Mouse (Mus musculus) forebrain, embryonic 16.5 days (tissue): ENCODE measurements around the gene Lrrc4. TPM values are rescaled to one million over a fixed set of nuclear protein-coding genes. Genes with fewer than 3 reads are reported as not detected.

Experiments
- ATAC-seq: fragments of 200-750 bp; cut with Nextera tagmentation; 2 replicates; pipeline ENCODE4 v1.8.0; 2017; ENCODE audit warnings: mild to moderate bottlenecking, moderate library complexity
- H3K27ac ChIP-seq: fragments of 300-500 bp; sonication (generic); 2 replicates; pipeline ENCODE4 v1.5.1; 2014; ENCODE audit warnings: low read length, control low read depth
- H3K27me3 ChIP-seq: fragments of 300-500 bp; sonication (generic); replicated peaks from 2 replicates; pipeline ENCODE4 v1.6.1; 2014; ENCODE audit warnings: low read length; ENCODE audit not compliant: control insufficient read depth, insufficient read depth
- H3K36me3 ChIP-seq: fragments of 300-500 bp; sonication (generic); 2 replicates; pipeline ENCODE4 v1.6.1; 2014; ENCODE audit not compliant: control insufficient read depth, insufficient read depth
- H3K4me1 ChIP-seq: fragments of 300-500 bp; sonication (generic); replicated peaks from 2 replicates; pipeline ENCODE4 v1.6.1; 2014; ENCODE audit warnings: low read length; ENCODE audit not compliant: control insufficient read depth, insufficient read depth
- H3K4me2 ChIP-seq: fragments of 300-500 bp; sonication (generic); 2 replicates; pipeline ENCODE4 v1.6.1; 2014; ENCODE audit warnings: mild to moderate bottlenecking, low read length, control low read depth
- H3K4me3 ChIP-seq: fragments of 300-500 bp; sonication (generic); replicated peaks from 2 replicates; pipeline ENCODE4 v1.5.1; 2014; ENCODE audit warnings: mild to moderate bottlenecking, low read length, control low read depth
- H3K9ac ChIP-seq: fragments of 300-500 bp; sonication (generic); replicated peaks from 2 replicates; pipeline ENCODE4 v1.6.1; 2014; ENCODE audit warnings: low read depth, low read length, control low read depth
- H3K9me3 ChIP-seq: fragments of 300-500 bp; sonication (generic); 2 replicates; pipeline ENCODE4 v1.6.1; 2016; ENCODE audit warnings: low read length; ENCODE audit not compliant: control insufficient read depth
- WGBS: fragments of 180-500 bp; shearing (Covaris S2); extraction: QIAGEN DNeasy Blood & Tissue Kit; methylation state at CpG from one replicate; pipeline ENCODE4 v1.1.7; 2014; 5-methylcytosine and 5-hydroxymethylcytosine counted together
- polyA plus RNA-seq: library from polyadenylated mRNA; unstranded; fragments of >200 nt; fragmentation: Nextera tagmentation; extraction: Ambion mirVana; gene quantifications from 2 replicates; pipeline ENCODE4 v1.2.1, GENCODE M21; 2015

Gene Lrrc4
- polyA plus RNA-seq, 1 experiment from 2014 or later: 8.4 TPM

GRCm38 (mm10) chr6:28857198-28858180 is 25.9 kb upstream of the Lrrc4 start:
- 80% methylated on average over 2 of the region's 2 CpGs for WGBS
- Histone ChIP-seq H3K36me3 (no peaks in the 10 kb centered on the region), H3K9ac (no peak overlapping the region), H3K27ac (no peak overlapping the region), H3K9me3 (no peaks in the 10 kb centered on the region), H3K4me2 (no peak overlapping the region), H3K4me1 (peaks cover 17% of the 10 kb centered on the region), H3K27me3 (no peaks in the 10 kb centered on the region; the same call in 1 of the 2 replicates), H3K4me3 (no peak overlapping the region)
- ATAC-seq: no peak

GRCm38 (mm10) chr6:28856789-28857188 is 25.2 kb upstream of the Lrrc4 start:
- no peaks in the 10 kb centered on the region for H3K36me3 ChIP-seq
- no peaks in the 10 kb centered on the region for H3K9me3 ChIP-seq
- H3K4me2 ChIP-seq: no peak overlapping the region
- ATAC-seq: no peak
- H3K9ac ChIP-seq: no peak overlapping the region
- peaks cover 20% of the 10 kb centered on the region for H3K4me1 ChIP-seq
- H3K27ac ChIP-seq: no peak overlapping the region
- WGBS: 90% methylated on average over 4 of the region's 4 CpGs
- peaks cover under 1% of the 10 kb centered on the region; the same call in 1 of the 2 replicates for H3K27me3 ChIP-seq
- H3K4me3 ChIP-seq: no peak overlapping the region

- H3K9me3 ChIP-seq: no peaks in the 10 kb centered on the region
- no peak overlapping the region for H3K27ac ChIP-seq
- WGBS: 39% methylated on average over 3 of the region's 3 CpGs
- peaks cover 20% of the 10 kb centered on the region for H3K4me1 ChIP-seq
- no peak overlapping the region for H3K9ac ChIP-seq
- H3K27me3 ChIP-seq: peaks cover 3% of the 10 kb centered on the region; the same call in 1 of the 2 replicates
- H3K36me3 ChIP-seq: no peaks in the 10 kb centered on the region
- no peak for ATAC-seq
- H3K4me2 ChIP-seq: no peak overlapping the region
- no peak overlapping the region for H3K4me3 ChIP-seq
Observed at GRCm38 (mm10) chr6:28855442-28855841, 23.9 kb upstream of the Lrrc4 start.

GRCm38 (mm10) chr6:28854598-28854997 is 23.1 kb upstream of the Lrrc4 start:
- Histone ChIP-seq H3K4me1 (peaks cover 20% of the 10 kb centered on the region), H3K36me3 (no peaks in the 10 kb centered on the region), H3K27ac (no peak overlapping the region), H3K4me3 (no peak overlapping the region), H3K27me3 (peaks cover 3% of the 10 kb centered on the region; the same call in 1 of the 2 replicates), H3K9me3 (no peaks in the 10 kb centered on the region), H3K9ac (no peak overlapping the region), H3K4me2 (no peak overlapping the region)
- no peak for ATAC-seq
- 51% methylated on average over 8 of the region's 8 CpGs for WGBS

- H3K36me3 ChIP-seq: no peaks in the 10 kb centered on the region
- H3K27ac ChIP-seq: no peak overlapping the region
- no peak; the same call in 1 of the 2 replicates for ATAC-seq
- H3K9me3 ChIP-seq: no peaks in the 10 kb centered on the region
- WGBS: 6% methylated on average over 2 of the region's 2 CpGs
- no peak overlapping the region; the same call in 1 of the 2 replicates for H3K9ac ChIP-seq
- no peak overlapping the region for H3K4me2 ChIP-seq
- H3K27me3 ChIP-seq: peaks cover 3% of the 10 kb centered on the region; the same call in 1 of the 2 replicates
- no peak overlapping the region for H3K4me3 ChIP-seq
- peaks cover 29% of the 10 kb centered on the region for H3K4me1 ChIP-seq
Observed at GRCm38 (mm10) chr6:28853654-28854053, 22.1 kb upstream of the Lrrc4 start.

- H3K36me3 ChIP-seq: no peaks in the 10 kb centered on the region
- H3K4me2 ChIP-seq: no peak overlapping the region
- H3K27me3 ChIP-seq: peaks cover 3% of the 10 kb centered on the region; the same call in 1 of the 2 replicates
- ATAC-seq: peak; percentile 56
- H3K27ac ChIP-seq: no peak overlapping the region
- no peaks in the 10 kb centered on the region for H3K9me3 ChIP-seq
- H3K9ac ChIP-seq: no peak overlapping the region; the same call in 1 of the 2 replicates
- no peak overlapping the region for H3K4me3 ChIP-seq
- WGBS: 5% methylated on average over 3 of the region's 3 CpGs
- H3K4me1 ChIP-seq: peaks cover 34% of the 10 kb centered on the region
Observed at GRCm38 (mm10) chr6:28853164-28853563, 21.6 kb upstream of the Lrrc4 start.

GRCm38 (mm10) chr6:28852342-28852741 is 20.8 kb upstream of the Lrrc4 start:
- Histone ChIP-seq H3K9me3 (no peaks in the 10 kb centered on the region), H3K4me3 (no peak overlapping the region), H3K27ac (no peak overlapping the region), H3K36me3 (no peaks in the 10 kb centered on the region), H3K27me3 (peaks cover 3% of the 10 kb centered on the region; the same call in 1 of the 2 replicates), H3K4me2 (no peak overlapping the region), H3K9ac (no peak overlapping the region), H3K4me1 (peaks cover 34% of the 10 kb centered on the region)
- 62% methylated on average over 7 of the region's 7 CpGs for WGBS
- ATAC-seq: no peak

- no peak overlapping the region for H3K9ac ChIP-seq
- no peaks in the 10 kb centered on the region for H3K36me3 ChIP-seq
- peaks cover 38% of the 10 kb centered on the region for H3K4me1 ChIP-seq
- H3K27me3 ChIP-seq: 0 out of 2 replicates have a peak, but pooled peaks cover 3% of the 10 kb centered on the region
- H3K4me3 ChIP-seq: no peak overlapping the region
- H3K4me2 ChIP-seq: no peak overlapping the region
- 91% methylated on average over 9 of the region's 9 CpGs for WGBS
- H3K9me3 ChIP-seq: no peaks in the 10 kb centered on the region
- ATAC-seq: no peak
- H3K27ac ChIP-seq: no peak overlapping the region
Observed at GRCm38 (mm10) chr6:28850326-28850900, 18.9 kb upstream of the Lrrc4 start.

GRCm38 (mm10) chr6:28849317-28849716 is 17.8 kb upstream of the Lrrc4 start:
- 20% methylated on average over 3 of the region's 3 CpGs for WGBS
- peaks cover 40% of the 10 kb centered on the region for H3K4me1 ChIP-seq
- H3K27me3 ChIP-seq: 0 out of 2 replicates have a peak, but pooled peaks cover 3% of the 10 kb centered on the region
- no peak overlapping the region for H3K4me2 ChIP-seq
- H3K4me3 ChIP-seq: no peak overlapping the region
- no peak overlapping the region for H3K9ac ChIP-seq
- H3K36me3 ChIP-seq: no peaks in the 10 kb centered on the region
- 0 out of 2 replicates have a peak, but pooled peaks have one; percentile 7 for ATAC-seq
- no peaks in the 10 kb centered on the region for H3K9me3 ChIP-seq
- H3K27ac ChIP-seq: no peak overlapping the region
